Mouse (Mus musculus) myocyte (in vitro differentiated cells): ENCODE results near the gene Xirp1. TPM values are rescaled to one million over a fixed set of nuclear protein-coding genes. Genes with fewer than 3 reads are reported as not detected.

Source experiments
- H3K27me3 ChIP-seq: one replicate; pipeline ENCODE4 v1.6.1; 2011; ENCODE audit not compliant: control insufficient read depth, insufficient read depth, insufficient read length
- H3K36me3 ChIP-seq: one replicate; pipeline ENCODE4 v1.6.1; 2011; ENCODE audit not compliant: control insufficient read depth, insufficient read depth
- H3K4me2 ChIP-seq: one replicate; pipeline ENCODE4 v1.6.1; 2011; ENCODE audit warnings: low read depth, control low read depth
- H3K4me3 ChIP-seq: one replicate; pipeline ENCODE4 v1.5.1; 2011; ENCODE audit warnings: mild to moderate bottlenecking, control low read depth, moderate library complexity
- H3K79me2 ChIP-seq: one replicate; pipeline ENCODE4 v1.6.1; 2011; ENCODE audit not compliant: control insufficient read depth, insufficient read depth
- H3ac ChIP-seq: one replicate; pipeline ENCODE4 v1.6.1; 2011; ENCODE audit not compliant: control insufficient read depth, insufficient read length
- CEBPB ChIP-seq: IDR thresholded peaks from 2 replicates; pipeline ENCODE4 v1.6.1; 2011; ENCODE audit warnings: mild to moderate bottlenecking, moderate library complexity; ENCODE audit not compliant: poor library complexity, insufficient read depth, severe bottlenecking
- E2F4 ChIP-seq: IDR thresholded peaks from one replicate; pipeline ENCODE4 v1.6.1; 2011; ENCODE audit warnings: mild to moderate bottlenecking, control low read depth, moderate library complexity; ENCODE audit not compliant: insufficient read depth
- MAX ChIP-seq: IDR thresholded peaks from one replicate; pipeline ENCODE4 v1.6.1; 2011; ENCODE audit warnings: low read depth, mild to moderate bottlenecking, control low read depth
- MYOD1 ChIP-seq, 3 experiments: IDR thresholded peaks; one replicate each; pipeline ENCODE4 v1.6.1; 2011; ENCODE audit warnings: control low read depth in 2 of 3, low read depth in 2 of 3, mild to moderate bottlenecking in 2 of 3, moderate library complexity in 1 of 3; ENCODE audit not compliant: insufficient read length in 2 of 3, control insufficient read depth in 1 of 3
- MYOG ChIP-seq, 3 experiments: IDR thresholded peaks; one replicate each; pipeline ENCODE4 v1.6.1; 2011; ENCODE audit warnings: control low read depth in 2 of 3, low read depth in 2 of 3, mild to moderate bottlenecking in 2 of 3; ENCODE audit not compliant: insufficient read length in 2 of 3, control insufficient read depth in 1 of 3, insufficient read depth in 1 of 3
- POLR2A ChIP-seq: IDR thresholded peaks from one replicate; pipeline ENCODE4 v1.6.1; 2011; ENCODE audit warnings: low read depth, mild to moderate bottlenecking, control low read depth, moderate library complexity; ENCODE audit not compliant: insufficient read length
- POLR2AphosphoS2 ChIP-seq: IDR thresholded peaks from one replicate; pipeline ENCODE4 v1.6.1; 2011; ENCODE audit warnings: low read depth, control low read depth; ENCODE audit not compliant: insufficient read length
- REST ChIP-seq: IDR thresholded peaks from one replicate; pipeline ENCODE4 v1.6.1; 2011; ENCODE audit warnings: mild to moderate bottlenecking, control low read depth, moderate library complexity; ENCODE audit not compliant: insufficient read depth, insufficient read length
- SRF ChIP-seq: IDR thresholded peaks from one replicate; pipeline ENCODE4 v1.6.1; 2011; ENCODE audit warnings: low read depth; ENCODE audit not compliant: control insufficient read depth, insufficient read length
- TCF12 ChIP-seq: IDR thresholded peaks from one replicate; pipeline ENCODE4 v1.6.1; 2011; ENCODE audit warnings: mild to moderate bottlenecking, control low read depth; ENCODE audit not compliant: poor library complexity, insufficient read depth, severe bottlenecking
- TCF3 ChIP-seq: IDR thresholded peaks from one replicate; pipeline ENCODE4 v1.6.1; 2011; ENCODE audit warnings: low read depth, control low read depth; ENCODE audit not compliant: insufficient read length
- USF1 ChIP-seq: IDR thresholded peaks from one replicate; pipeline ENCODE4 v1.6.1; 2011; ENCODE audit warnings: low read depth, mild to moderate bottlenecking, control low read depth, moderate library complexity
- polyA plus RNA-seq: library from polyadenylated mRNA; unstranded; fragments of >200 nt; fragmentation: generic; extraction: Trizol; gene quantifications from one replicate; pipeline ENCODE4 v1.2.1, GENCODE M21; 2012; ENCODE audit warnings: missing spikeins

The Xirp1 gene
- polyA plus RNA-seq, 1 experiment: 35.6 TPM

DNA sequence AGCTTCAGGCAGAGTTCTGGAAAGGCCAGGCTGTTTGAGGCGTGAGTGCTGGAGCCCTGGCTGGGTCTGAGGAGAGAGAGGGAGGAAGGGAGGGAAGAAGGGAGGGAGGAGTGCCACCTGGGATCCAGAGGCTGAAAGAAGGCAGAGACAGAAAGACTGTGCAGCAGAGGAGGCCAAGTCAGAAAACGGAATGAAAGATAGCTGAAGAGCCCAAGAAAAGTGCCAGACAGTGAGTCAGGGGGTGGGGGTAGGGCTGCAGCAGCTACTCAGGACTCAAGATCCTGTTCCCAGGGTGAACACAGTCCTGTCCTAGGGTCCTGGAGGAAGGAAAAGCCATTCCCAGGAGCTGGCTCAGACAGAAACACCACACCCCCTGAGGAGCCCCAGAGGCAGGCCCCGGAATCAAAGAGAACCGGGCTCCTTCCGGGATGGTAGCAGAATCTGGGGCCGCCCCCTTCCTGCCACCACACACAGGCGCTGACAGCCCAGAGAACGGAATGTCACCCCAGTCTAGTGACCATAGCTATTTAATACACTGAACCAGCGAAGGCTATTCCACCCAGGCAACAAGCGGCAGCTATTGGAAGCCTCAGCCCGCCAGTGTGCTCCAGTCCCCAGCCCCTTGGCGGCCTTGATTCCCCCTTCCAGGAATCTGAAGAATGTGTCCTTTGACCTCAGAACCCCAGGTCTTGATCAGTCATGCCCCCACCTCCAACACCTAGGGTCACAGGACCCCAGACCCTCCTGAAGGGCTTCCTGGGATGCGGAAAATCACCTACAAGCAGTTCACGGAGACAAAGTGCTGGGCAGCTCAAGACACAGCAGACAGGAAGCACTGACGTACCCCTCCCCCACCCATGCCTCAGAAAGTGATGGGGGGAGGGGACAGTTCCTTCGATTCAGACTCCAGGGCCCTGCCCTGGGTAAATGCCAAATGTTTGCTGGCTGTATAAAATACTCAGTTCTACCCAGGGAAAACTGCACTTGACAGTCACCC is 41.9 kb downstream of the Xirp1 start:
- no peaks in the 10 kb centered on the region for H3K27me3 ChIP-seq
- H3K36me3 ChIP-seq: no peaks in the 10 kb centered on the region
- TF ChIP-seq POLR2AphosphoS2: no peak
- no peak for TF ChIP-seq SRF
- no peak for TF ChIP-seq E2F4
- no peak for TF ChIP-seq POLR2A
- no peak for TF ChIP-seq MYOG (IDR thresholded peaks at IDR 0.05; ENCODE audit: control insufficient read depth in 1 of 3, insufficient read depth in 1 of 3, insufficient read length in 2 of 3, low read depth in 2 of 3)
- no peak for TF ChIP-seq USF1
- TF ChIP-seq TCF3: no peak
- no peak for TF ChIP-seq MYOD1 (IDR thresholded peaks at IDR 0.05; ENCODE audit: control insufficient read depth in 1 of 3, insufficient read length in 2 of 3, low read depth in 2 of 3)
- no peak for TF ChIP-seq REST
- no peak for TF ChIP-seq TCF12
- no peak for TF ChIP-seq CEBPB
- TF ChIP-seq MAX: no peak

DNA sequence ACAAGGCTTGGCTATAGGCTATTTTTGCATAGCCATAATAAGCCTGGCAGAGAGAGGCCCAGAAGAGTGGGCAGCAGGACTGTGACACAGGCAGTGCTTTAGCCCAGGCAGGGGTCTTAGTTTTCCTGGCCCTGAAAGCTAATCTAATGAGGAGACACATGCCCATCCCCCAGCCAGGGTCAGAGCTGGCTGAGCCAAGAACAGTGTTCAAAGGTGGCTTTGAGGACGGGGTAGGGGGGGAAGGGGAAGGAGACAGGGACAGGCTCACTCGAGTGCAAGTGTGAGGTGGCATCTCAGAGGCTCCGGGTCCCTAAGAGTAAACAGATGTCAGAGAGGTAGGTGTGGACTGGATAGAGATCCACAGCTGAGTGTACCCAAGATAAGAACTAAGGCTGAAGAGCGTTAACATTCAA is 42.6 kb downstream of the Xirp1 start:
- Histone ChIP-seq H3K36me3 (peaks cover under 1% of the 10 kb centered on the region), H3K27me3 (no peaks in the 10 kb centered on the region), H3K79me2 (peaks cover 39% of the 10 kb centered on the region), H3ac (peak overlapping the region; percentile 3), H3K4me3 (peak overlapping the region; percentile 54), H3K4me2 (peak overlapping the region; percentile 100)
- no peak for TF ChIP-seq POLR2A
- TF ChIP-seq TCF12: no peak
- TF ChIP-seq POLR2AphosphoS2: no peak

More for the DNA sequence above, 41.9 kb downstream of the Xirp1 start:
- peak overlapping the region; percentile 3 for H3ac ChIP-seq
- H3K4me2 ChIP-seq: peak overlapping the region; percentile 100
- H3K4me3 ChIP-seq: peak overlapping the region; percentile 54
- peaks cover 39% of the 10 kb centered on the region for H3K79me2 ChIP-seq

DNA sequence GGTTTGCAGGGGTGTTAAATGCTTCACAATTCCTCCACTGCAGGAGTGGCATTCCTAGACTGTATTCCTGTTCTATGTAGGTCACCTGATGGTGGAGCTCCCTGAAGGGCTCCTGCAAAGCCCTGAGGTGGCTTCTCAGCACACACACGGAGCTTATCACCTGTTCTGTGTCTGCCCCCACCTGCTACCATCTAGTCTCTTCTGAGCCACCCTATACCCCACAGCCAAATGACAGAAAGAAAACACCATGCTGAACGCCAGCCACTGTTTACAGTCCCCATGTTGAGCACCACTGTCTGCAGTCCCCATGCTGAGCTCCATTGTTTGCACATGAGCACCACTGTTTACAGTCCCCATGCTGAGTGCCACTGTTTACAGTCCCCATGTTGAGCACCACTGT is 43.6 kb downstream of the Xirp1 start:
- Histone ChIP-seq H3K27me3 (no peaks in the 10 kb centered on the region), H3K36me3 (peaks cover 5% of the 10 kb centered on the region), H3K79me2 (peaks cover 39% of the 10 kb centered on the region), H3K4me3 (no peak overlapping the region), H3K4me2 (no peak overlapping the region), H3ac (no peak overlapping the region)
- TF ChIP-seq POLR2A (no peak), CEBPB (no peak), TCF3 (no peak), MYOD1 (IDR thresholded peaks at IDR 0.05; ENCODE audit: control insufficient read depth in 1 of 3, insufficient read length in 2 of 3, low read depth in 2 of 3) (no peak), TCF12 (no peak), MYOG (IDR thresholded peaks at IDR 0.05; ENCODE audit: control insufficient read depth in 1 of 3, insufficient read depth in 1 of 3, insufficient read length in 2 of 3, low read depth in 2 of 3) (no peak), REST (no peak), USF1 (no peak), MAX (no peak), E2F4 (no peak), POLR2AphosphoS2 (no peak), SRF (no peak)

DNA sequence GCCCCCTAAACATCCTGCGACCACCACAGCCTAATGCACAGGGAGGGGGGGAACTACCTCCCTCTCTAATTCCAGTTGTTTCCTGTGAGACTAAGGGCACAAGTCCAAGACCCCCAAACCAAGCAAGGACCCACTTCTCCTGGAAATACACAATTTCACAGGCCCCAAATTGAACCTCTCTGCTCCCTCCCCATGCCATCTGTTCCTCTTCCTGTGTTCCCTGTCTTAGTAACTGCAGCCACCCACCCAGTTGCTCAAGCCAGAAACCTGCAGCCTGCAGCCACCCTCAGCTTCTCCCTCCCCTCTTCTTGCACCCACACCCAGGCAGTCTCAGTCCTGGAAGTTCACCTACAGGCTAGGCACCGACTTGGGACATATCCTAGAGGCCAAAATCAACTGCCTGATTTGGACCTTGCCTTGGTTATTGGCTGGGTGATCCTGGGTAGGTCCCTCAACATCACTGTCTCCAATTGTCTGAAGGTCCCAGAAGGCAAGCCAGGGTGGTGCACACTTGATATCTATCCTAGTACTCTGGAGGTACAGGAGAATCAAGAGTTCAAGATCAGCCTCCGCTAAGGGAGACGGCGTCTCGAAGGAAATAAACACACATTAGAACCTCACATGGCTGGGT is 44.5 kb downstream of the Xirp1 start:
- Histone ChIP-seq H3K27me3 (no peaks in the 10 kb centered on the region), H3K4me2 (peak overlapping the region; percentile 24), H3ac (no peak overlapping the region), H3K36me3 (peaks cover 5% of the 10 kb centered on the region), H3K4me3 (no peak overlapping the region), H3K79me2 (peaks cover 39% of the 10 kb centered on the region)
- TF ChIP-seq TCF3: no peak
- TF ChIP-seq MYOD1 (IDR thresholded peaks at IDR 0.05; ENCODE audit: control insufficient read depth in 1 of 3, insufficient read length in 2 of 3, low read depth in 2 of 3): no peak
- no peak for TF ChIP-seq USF1
- TF ChIP-seq REST: no peak
- no peak for TF ChIP-seq CEBPB
- no peak for TF ChIP-seq SRF
- no peak for TF ChIP-seq POLR2A
- no peak for TF ChIP-seq MYOG (IDR thresholded peaks at IDR 0.05; ENCODE audit: control insufficient read depth in 1 of 3, insufficient read depth in 1 of 3, insufficient read length in 2 of 3, low read depth in 2 of 3)
- TF ChIP-seq E2F4: no peak
- no peak for TF ChIP-seq MAX
- TF ChIP-seq POLR2AphosphoS2: no peak
- TF ChIP-seq TCF12: no peak
